Mouse (Mus musculus) forebrain, embryonic 14.5 days (tissue): ENCODE measurements around the gene Kcnma1. TPM values are rescaled to one million over a fixed set of nuclear protein-coding genes. Genes with fewer than 3 reads are reported as not detected.

Experiments used
- ATAC-seq: fragments of 200-750 bp; cut with Nextera tagmentation; 2 replicates; pipeline ENCODE4 v1.8.0; 2017; ENCODE audit warnings: mild to moderate bottlenecking, moderate library complexity
- DNase-seq: peaks from one replicate; pipeline ENCODE4 v3.0.0-alpha.2; 2015; ENCODE audit warnings: low spot score
- H3K27ac ChIP-seq: fragments of 300-500 bp; sonication (generic); 2 replicates; pipeline ENCODE4 v1.5.1; 2014; ENCODE audit warnings: low read depth, mild to moderate bottlenecking, control low read depth, low read length, moderate library complexity
- H3K27me3 ChIP-seq: fragments of 300-500 bp; sonication (generic); replicated peaks from 2 replicates; pipeline ENCODE4 v1.6.1; 2014; ENCODE audit warnings: low read length, control low read depth, mixed read lengths; ENCODE audit not compliant: control insufficient read depth, insufficient read depth
- H3K36me3 ChIP-seq: fragments of 300-500 bp; sonication (generic); 2 replicates; pipeline ENCODE4 v1.6.1; 2014; ENCODE audit warnings: low read length, control low read depth; ENCODE audit not compliant: control insufficient read depth, insufficient read depth
- H3K4me1 ChIP-seq: fragments of 300-500 bp; sonication (generic); 2 replicates; pipeline ENCODE4 v1.6.1; 2014; ENCODE audit warnings: antibody characterized with exemption, low read length, control low read depth; ENCODE audit not compliant: control insufficient read depth, insufficient read depth
- H3K4me2 ChIP-seq: fragments of 300-500 bp; sonication (generic); 2 replicates; pipeline ENCODE4 v1.6.1; 2014; ENCODE audit warnings: mild to moderate bottlenecking, control low read depth, low read length
- H3K4me3 ChIP-seq: fragments of 300-500 bp; sonication (generic); 2 replicates; pipeline ENCODE4 v1.5.1; 2014; ENCODE audit warnings: low read depth, low read length, control low read depth
- H3K9ac ChIP-seq: fragments of 300-500 bp; sonication (generic); 2 replicates; pipeline ENCODE4 v1.6.1; 2014; ENCODE audit warnings: mild to moderate bottlenecking, low read length, control low read depth, moderate library complexity
- H3K9me3 ChIP-seq: fragments of 300-500 bp; sonication (generic); replicated peaks from 2 replicates; pipeline ENCODE4 v1.6.1; 2016; ENCODE audit warnings: low read length, control low read depth, mixed read lengths; ENCODE audit not compliant: control insufficient read depth
- WGBS: fragments of 180-500 bp; shearing (Covaris S2); extraction: QIAGEN DNeasy Blood & Tissue Kit; methylation state at CpG from one replicate; pipeline ENCODE4 v1.1.7; 2014; 5-methylcytosine and 5-hydroxymethylcytosine counted together
- polyA plus RNA-seq: library from polyadenylated mRNA; unstranded; fragments of >200 nt; fragmentation: Nextera tagmentation; extraction: Ambion mirVana; gene quantifications from 2 replicates; pipeline ENCODE4 v1.2.1, GENCODE M21; 2014

Kcnma1 gene
- polyA plus RNA-seq, 1 experiment from 2014 or later: 6.6 TPM

- Histone ChIP-seq H3K36me3 (no peaks in the 10 kb centered on the region), H3K9ac (no peak overlapping the region), H3K4me3 (no peak overlapping the region), H3K27me3 (no peaks in the 10 kb centered on the region), H3K4me2 (no peak overlapping the region), H3K4me1 (no peaks in the 10 kb centered on the region), H3K27ac (no peak overlapping the region), H3K9me3 (no peaks in the 10 kb centered on the region)
- 35% methylated on average over 4 of the region's 4 CpGs for WGBS
- ATAC-seq: no peak
- DNase-seq: no peak
These were observed 184.0 kb downstream of the Kcnma1 start for GRCm38 (mm10) chr14:23830316-23830715.

- H3K27me3 ChIP-seq: no peaks in the 10 kb centered on the region
- 92% methylated on average over 3 of the region's 3 CpGs for WGBS
- H3K4me2 ChIP-seq: no peak overlapping the region
- no peak overlapping the region for H3K9ac ChIP-seq
- H3K36me3 ChIP-seq: no peaks in the 10 kb centered on the region
- no peaks in the 10 kb centered on the region for H3K9me3 ChIP-seq
- H3K4me1 ChIP-seq: no peaks in the 10 kb centered on the region
- ATAC-seq (no peak), DNase-seq (no peak)
- no peak overlapping the region for H3K4me3 ChIP-seq
- H3K27ac ChIP-seq: no peak overlapping the region
These were observed 185.5 kb downstream of the Kcnma1 start for GRCm38 (mm10) chr14:23828711-23829320.

- H3K9me3 ChIP-seq: no peaks in the 10 kb centered on the region
- no peaks in the 10 kb centered on the region for H3K27me3 ChIP-seq
- DNase-seq (no peak), ATAC-seq (no peak)
- H3K36me3 ChIP-seq: no peaks in the 10 kb centered on the region
- WGBS: 84% methylated on average over 2 of the region's 2 CpGs
- no peak overlapping the region for H3K4me3 ChIP-seq
- H3K4me1 ChIP-seq: no peaks in the 10 kb centered on the region
- H3K27ac ChIP-seq: no peak overlapping the region
- H3K4me2 ChIP-seq: no peak overlapping the region
- no peak overlapping the region for H3K9ac ChIP-seq
These were observed 189.4 kb downstream of the Kcnma1 start for GRCm38 (mm10) chr14:23824937-23825336.

GRCm38 (mm10) chr14:23824267-23824666 is 190.0 kb downstream of the Kcnma1 start:
- no peak overlapping the region for H3K27ac ChIP-seq
- ATAC-seq: no peak
- no peak for DNase-seq
- no peaks in the 10 kb centered on the region for H3K27me3 ChIP-seq
- H3K4me3 ChIP-seq: no peak overlapping the region
- WGBS: 64% methylated on average over 4 of the region's 4 CpGs
- no peak overlapping the region for H3K4me2 ChIP-seq
- H3K36me3 ChIP-seq: no peaks in the 10 kb centered on the region
- H3K9me3 ChIP-seq: no peaks in the 10 kb centered on the region
- no peak overlapping the region for H3K9ac ChIP-seq
- no peaks in the 10 kb centered on the region for H3K4me1 ChIP-seq

GRCm38 (mm10) chr14:23817585-23817984 is 196.7 kb downstream of the Kcnma1 start:
- no peak overlapping the region for H3K4me3 ChIP-seq
- no peaks in the 10 kb centered on the region for H3K9me3 ChIP-seq
- no peak overlapping the region for H3K9ac ChIP-seq
- ATAC-seq: no peak
- H3K4me1 ChIP-seq: no peaks in the 10 kb centered on the region
- no peak overlapping the region for H3K27ac ChIP-seq
- 92% methylated on average over 3 of the region's 3 CpGs for WGBS
- H3K4me2 ChIP-seq: no peak overlapping the region
- H3K36me3 ChIP-seq: no peaks in the 10 kb centered on the region
- peak; percentile 37 for DNase-seq
- no peaks in the 10 kb centered on the region for H3K27me3 ChIP-seq

GRCm38 (mm10) chr14:23810081-23810480 is 204.2 kb downstream of the Kcnma1 start:
- DNase-seq: no peak
- no peak overlapping the region for H3K27ac ChIP-seq
- no peaks in the 10 kb centered on the region for H3K36me3 ChIP-seq
- 40% methylated on average over 1 of the region's 1 CpGs for WGBS
- no peak overlapping the region for H3K4me2 ChIP-seq
- ATAC-seq: no peak
- no peaks in the 10 kb centered on the region for H3K4me1 ChIP-seq
- no peaks in the 10 kb centered on the region for H3K9me3 ChIP-seq
- H3K4me3 ChIP-seq: no peak overlapping the region
- no peaks in the 10 kb centered on the region for H3K27me3 ChIP-seq
- H3K9ac ChIP-seq: no peak overlapping the region

- DNase-seq: peak; percentile 39
- no peaks in the 10 kb centered on the region for H3K9me3 ChIP-seq
- no peaks in the 10 kb centered on the region for H3K27me3 ChIP-seq
- WGBS: 35% methylated on average over 1 of the region's 1 CpGs
- H3K4me1 ChIP-seq: no peaks in the 10 kb centered on the region
- H3K4me2 ChIP-seq: no peak overlapping the region
- ATAC-seq: no peak
- no peak overlapping the region for H3K4me3 ChIP-seq
- H3K36me3 ChIP-seq: no peaks in the 10 kb centered on the region
- H3K27ac ChIP-seq: no peak overlapping the region
- no peak overlapping the region for H3K9ac ChIP-seq
These were observed 205.2 kb downstream of the Kcnma1 start for GRCm38 (mm10) chr14:23809124-23809523.

- no peaks in the 10 kb centered on the region for H3K27me3 ChIP-seq
- WGBS: 47% methylated on average over 2 of the region's 2 CpGs
- no peak overlapping the region for H3K4me3 ChIP-seq
- no peaks in the 10 kb centered on the region for H3K9me3 ChIP-seq
- ATAC-seq (no peak), DNase-seq (no peak)
- no peak overlapping the region for H3K4me2 ChIP-seq
- H3K4me1 ChIP-seq: no peaks in the 10 kb centered on the region
- H3K36me3 ChIP-seq: no peaks in the 10 kb centered on the region
- H3K27ac ChIP-seq: no peak overlapping the region
- no peak overlapping the region for H3K9ac ChIP-seq
These were observed 207.9 kb downstream of the Kcnma1 start for GRCm38 (mm10) chr14:23806378-23806777.

GRCm38 (mm10) chr14:23796878-23797277 is 217.4 kb downstream of the Kcnma1 start:
- 96% methylated on average over 7 of the region's 7 CpGs for WGBS

More at GRCm38 (mm10) chr14:23796878-23797277, 217.4 kb downstream of the Kcnma1 start:
- no peak overlapping the region for H3K4me3 ChIP-seq
- H3K27ac ChIP-seq: no peak overlapping the region
- ATAC-seq: no peak
- H3K9ac ChIP-seq: no peak overlapping the region
- no peaks in the 10 kb centered on the region for H3K27me3 ChIP-seq
- no peaks in the 10 kb centered on the region for H3K4me1 ChIP-seq
- H3K9me3 ChIP-seq: no peaks in the 10 kb centered on the region
- no peaks in the 10 kb centered on the region for H3K36me3 ChIP-seq
- H3K4me2 ChIP-seq: no peak overlapping the region
- no peak for DNase-seq
